Mouse (Mus musculus) lung, adult 18-20 months (tissue): ENCODE measurements around the gene Dab2ip.

Experiments
- DNase-seq, 2 experiments: peaks; one replicate each; pipeline ENCODE4 v3.0.0; 2022; ENCODE audit warnings: mixed read lengths in 2 of 2

Gene Dab2ip

DNA sequence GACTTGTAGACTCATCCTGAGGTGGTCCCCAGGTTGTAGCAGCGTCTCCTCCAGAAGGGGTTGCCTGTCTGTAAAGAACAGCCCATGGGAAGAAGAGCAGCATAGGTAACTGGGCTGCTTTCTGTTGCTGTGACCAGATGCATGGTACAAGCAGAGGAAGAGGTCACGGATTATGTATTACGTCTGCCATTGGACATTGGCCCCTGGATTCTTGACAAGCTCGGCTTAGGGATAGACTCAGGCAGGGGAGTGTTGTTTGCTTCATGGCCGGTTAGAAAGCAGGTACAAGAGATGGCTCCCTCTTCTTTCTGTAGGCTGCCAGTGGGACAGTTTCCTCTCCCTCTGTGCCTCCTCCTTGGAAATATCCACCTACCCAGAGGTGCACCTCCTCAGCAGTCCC, 130.5 kb downstream of the Dab2ip start:
- no peak for DNase-seq

DNA sequence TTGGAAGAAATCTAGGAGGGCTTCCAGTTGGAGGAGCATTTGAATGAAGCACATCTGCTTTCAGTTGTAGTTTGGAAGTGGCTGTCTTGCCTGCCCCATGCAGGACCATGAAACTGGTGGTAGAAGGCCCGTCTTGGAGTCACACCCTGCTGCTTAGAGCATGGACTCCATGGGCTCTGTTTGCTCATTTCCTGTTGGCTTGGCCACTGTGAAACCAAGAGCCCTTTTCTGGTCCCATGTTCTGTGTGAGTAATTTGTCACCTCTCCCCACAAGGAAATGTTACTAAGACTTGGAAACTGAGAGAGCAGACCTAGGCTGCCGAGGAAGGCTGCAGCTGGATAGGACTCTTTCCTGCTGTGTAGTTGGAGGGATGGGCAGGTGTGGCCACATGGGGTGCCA, 131.8 kb downstream of the Dab2ip start:
- DNase-seq = no peak

DNA sequence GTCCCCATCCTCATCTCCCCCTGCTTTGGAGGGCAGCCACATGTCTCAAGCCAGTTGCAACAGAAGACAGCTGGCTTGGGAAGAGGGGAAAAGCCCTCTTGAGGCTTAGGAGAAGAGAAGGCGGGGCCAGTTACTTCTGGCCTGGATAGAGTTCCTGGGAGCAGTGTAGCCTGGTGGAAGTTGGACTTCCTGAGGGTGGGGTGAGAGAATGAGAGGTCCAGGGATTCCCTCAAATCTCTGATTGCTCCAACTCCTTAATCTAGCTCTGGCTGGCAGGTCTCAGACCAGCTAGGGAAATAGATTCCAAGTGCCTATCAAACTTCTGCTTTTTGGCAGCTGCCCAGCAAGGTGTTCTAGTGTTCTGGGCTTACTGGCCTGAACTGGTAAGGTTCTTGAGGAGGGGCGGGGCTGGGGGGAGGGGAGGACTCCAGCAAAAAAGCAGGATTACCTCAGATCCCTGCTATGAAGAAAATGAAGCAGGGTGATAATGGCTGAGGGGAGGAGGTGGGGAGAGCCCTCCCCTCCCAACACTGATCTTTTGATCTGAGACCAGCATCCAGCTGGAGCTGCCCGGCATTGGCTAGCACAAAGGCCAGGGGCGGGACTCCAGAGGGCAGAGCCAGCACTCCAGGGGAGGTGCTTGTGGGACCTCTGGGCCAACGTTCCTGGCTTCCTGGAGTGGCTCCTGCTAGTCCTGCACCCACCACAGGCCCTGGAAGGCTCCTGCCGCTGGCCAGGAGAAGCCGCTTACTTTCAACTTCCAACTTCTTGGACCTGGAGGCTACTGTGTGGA, 133.4 kb downstream of the Dab2ip start:
- DNase-seq = peak; percentile 93 to 96

DNA sequence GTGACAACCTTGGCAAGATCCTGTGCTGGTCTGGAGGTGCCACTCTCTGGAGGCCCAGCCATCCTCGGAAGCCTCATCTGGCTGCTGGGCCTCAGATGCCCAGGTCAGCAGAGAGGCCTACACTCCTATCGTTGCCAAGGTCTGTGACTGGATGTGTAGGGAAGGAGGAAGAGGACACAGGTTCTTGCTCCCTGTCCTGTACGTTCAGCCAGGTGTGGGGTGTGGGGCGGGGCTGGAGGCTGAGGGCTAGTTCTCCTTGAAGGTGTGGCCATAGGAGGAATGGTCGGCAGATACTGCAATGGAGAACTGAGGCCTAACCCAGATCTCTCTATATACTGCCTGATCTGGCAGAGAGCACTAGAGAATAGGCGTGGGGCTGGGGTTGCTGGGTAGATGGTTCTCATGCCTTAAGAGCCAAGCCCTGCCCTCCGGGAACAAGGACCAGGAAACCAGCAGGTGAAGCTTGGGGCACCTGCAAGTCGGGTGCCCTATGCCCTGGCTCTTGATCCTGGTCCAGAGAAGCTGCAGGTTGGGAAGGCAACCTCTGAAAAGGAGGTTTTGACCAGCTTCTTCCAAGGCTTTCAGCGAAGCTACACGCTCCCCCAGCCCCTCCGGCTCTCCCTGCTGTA, 134.3 kb downstream of the Dab2ip start:
- DNase-seq = peak; percentile 74 to 78

DNA sequence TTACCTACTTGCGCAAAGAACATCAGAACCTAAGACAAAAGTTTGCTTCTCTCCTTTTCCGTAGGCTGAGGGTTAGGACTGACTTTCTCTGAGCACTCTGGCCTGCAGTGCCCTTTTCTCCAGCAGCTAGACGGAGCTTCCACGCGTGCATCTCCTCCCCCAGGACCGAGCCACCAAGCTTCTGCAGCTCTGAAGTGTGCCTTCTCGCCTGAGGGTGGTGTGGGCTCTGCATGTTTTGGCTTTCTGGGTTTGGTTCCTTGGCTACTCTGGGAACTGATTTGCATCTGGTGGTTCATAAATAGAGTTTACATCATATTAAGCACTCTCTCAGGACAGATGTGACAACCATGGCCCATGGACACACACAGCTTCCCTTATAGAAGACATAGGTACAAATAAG, 135.0 kb downstream of the Dab2ip start:
- DNase-seq = no peak

DNA sequence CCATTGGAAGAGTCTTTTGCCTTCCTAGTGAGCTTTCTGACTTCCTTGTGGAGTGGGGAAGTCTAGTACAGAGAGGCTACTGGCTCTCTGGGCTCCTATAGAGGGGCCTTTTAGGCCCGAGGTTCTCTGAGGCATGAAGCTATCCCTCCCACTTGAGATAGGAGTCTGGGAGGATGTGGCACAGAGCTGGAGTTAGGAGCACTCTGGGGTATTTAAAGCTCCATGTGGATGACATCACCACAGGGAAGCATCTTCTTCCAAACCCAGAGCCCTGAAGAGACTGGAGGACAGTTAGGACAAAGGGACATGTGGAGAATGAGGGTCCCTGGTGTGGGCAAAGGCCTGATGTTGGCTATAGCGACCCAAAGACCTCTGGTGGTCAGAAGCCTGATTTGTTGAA, 136.0 kb downstream of the Dab2ip start:
- no peak for DNase-seq

DNA sequence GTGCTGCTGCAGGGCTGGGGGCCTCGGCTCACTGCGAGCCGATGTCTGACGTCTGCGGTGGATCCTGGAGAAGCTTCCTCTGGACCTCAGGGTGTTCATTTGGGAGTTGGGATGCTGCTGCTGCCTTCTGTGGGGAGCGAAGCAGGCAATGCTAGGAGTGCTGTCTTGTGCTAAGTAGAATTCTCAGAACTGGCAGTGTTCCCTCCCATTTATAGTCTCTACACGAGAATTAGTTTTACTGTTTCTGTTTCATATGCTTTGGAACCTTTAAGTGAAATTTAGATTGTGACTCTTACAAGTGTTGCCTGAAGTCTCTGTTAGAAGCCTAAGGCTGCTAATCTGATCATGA, 138.1 kb downstream of the Dab2ip start:
- no peak for DNase-seq

DNA sequence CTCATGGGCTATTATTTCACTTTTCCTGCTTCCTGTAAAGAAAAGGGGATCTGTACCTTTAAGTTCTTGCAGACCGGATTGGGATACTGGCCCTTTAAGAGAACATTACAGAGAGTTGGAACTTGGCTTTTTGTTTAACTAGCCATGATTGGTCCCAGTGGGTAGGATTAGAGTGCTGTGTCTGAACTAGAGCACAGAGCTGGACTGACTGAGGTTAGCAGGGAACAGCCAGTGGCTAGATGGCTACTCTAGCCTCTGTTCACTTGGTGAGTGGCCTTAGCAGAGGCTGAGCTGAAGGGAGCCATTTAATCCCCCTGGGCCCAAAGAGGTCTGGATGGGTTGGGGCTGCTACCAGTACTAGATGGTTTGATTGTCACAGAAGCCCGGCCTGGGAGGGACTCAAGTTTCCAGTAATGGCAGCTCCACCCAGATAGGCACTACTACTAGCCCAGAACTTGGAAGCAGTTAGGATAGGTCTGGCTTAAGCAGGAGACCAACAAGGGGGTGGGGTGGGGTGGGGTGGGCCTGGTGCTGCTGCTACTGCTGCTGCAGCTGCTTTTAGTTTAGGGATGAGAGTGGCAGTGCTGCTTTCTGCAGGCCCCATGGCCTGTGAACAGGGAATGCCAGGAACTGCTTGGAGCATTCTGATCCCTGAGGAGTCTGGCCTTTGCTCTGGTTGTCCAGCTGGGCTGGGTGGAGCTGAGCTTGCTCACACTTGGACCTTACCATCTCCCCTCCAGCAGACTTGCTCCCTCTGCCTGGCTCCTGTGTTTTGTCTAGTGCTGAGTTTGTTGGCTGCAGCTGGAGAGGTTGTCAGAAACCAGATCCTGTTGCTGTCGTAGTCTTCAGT, 138.7 kb downstream of the Dab2ip start:
- peak in 1 of 2 experiments; percentile 41 for DNase-seq

DNA sequence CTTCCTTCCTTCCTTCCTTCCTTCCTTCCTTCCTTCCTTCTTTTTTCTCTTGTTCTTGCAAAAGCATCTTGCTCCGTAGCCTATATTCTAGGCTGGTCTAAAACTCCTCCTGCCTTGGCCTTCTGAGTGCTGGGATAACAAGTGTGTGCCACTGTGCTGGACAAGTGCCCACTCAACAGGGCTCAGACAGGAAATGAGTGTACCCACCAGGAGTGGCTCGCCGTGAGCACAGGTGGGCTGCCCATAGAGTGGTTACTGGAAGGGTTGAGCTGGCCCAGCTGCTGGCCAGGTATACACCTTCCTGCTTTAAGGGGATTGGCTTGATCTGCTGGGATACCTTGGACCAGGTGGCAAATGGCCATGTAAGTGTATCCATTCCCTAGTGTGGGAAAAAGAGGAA, 139.7 kb downstream of the Dab2ip start:
- DNase-seq = peak in 1 of 2 experiments; percentile 53

DNA sequence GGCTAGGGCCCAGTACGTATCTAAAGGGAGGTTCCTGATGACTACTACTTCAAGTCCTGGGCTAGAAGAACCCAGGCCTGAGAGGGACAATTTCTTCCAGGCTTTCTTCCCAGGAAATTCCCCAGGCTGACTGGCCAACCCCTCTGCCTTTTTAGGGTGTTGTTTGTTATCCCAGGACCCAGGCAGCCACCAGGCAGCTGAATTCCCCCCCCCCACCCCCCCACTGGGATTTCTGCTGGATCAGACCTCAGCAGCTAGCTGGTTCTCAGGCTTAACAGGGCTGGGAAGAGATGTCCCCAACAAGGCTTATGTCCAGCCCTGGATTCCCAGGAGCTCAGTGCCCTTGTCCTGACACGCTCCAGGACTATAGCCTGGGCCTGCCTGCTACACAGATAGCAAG, 142.9 kb downstream of the Dab2ip start:
- no peak for DNase-seq

DNA sequence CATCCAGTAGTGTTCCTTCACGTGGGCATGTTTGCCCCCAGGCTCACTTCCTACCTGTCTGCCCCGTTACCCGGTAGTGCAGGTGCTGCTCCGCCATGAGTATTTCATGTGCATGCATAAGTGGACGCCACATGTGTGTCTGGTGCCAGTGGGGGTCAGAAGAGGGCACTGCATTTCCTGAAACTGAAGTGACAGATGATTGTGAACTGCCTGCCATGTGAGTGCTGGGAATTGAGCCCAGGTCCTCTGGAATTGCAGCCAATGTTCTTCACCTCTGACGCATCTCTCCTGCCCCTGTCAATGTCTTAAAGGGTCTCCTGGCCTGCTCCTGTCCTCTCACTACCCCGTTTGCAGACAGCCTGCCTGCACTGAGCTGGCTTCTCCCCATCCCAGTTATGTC, 143.9 kb downstream of the Dab2ip start:
- DNase-seq = no peak

DNA sequence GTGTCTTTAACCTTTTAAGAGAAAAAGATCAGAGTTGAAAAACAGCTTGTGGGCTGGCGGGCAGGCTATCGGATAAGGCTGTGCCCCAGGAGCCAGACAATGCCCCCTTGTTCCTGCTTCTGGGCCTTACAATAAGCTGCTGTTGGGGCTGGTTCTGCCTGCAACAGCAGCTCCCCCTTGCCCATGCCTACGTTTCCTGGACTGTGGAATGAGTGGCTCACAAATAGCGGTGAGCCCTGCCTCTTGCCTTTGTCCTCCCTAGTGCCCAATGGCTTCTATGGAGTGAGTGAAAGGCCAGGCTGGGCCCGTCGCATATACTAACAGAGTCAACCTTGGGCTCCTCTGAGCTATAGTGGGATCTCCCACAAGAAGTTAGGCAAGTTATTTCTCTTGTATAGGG, 144.5 kb downstream of the Dab2ip start:
- DNase-seq = no peak

DNA sequence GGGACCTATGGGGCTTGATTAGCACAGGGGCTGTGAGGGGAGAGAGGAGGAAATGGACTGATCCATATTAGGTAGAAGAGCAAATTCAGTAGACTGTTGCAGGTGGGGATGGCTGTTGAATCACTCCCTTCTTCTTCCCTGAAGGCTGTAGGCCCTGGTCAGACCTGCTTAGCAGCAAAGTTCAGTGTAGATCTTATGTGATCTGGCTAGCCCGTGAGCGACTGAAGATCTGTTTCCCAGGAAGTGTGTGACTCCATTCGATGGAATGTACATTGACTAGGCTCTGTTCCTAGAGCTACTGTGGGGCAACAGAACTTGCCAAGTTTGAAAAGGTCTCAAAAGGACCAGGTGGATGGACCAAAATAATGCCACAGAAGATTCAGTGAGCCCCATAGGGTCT, 145.2 kb downstream of the Dab2ip start:
- peak in 1 of 2 experiments; percentile 54 for DNase-seq

DNA sequence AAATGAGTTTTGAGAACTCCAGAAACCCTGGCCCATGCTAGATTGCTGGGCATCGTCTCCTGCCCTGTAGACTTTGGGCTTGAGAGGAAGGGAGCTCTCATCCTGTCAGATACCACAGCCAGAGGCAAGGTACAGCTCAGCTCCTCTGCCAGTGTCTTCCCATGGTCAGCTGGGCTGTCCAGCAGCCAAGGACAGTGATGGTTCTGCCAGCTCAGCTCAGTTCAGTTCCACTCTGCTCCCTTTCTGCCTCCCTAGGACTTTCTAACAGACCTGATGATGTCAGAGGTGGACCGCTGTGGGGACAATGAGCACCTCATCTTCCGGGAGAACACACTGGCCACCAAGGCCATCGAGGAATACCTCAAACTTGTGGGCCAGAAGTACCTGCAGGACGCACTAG, 154.5 kb downstream of the Dab2ip start:
- DNase-seq = no peak

DNA sequence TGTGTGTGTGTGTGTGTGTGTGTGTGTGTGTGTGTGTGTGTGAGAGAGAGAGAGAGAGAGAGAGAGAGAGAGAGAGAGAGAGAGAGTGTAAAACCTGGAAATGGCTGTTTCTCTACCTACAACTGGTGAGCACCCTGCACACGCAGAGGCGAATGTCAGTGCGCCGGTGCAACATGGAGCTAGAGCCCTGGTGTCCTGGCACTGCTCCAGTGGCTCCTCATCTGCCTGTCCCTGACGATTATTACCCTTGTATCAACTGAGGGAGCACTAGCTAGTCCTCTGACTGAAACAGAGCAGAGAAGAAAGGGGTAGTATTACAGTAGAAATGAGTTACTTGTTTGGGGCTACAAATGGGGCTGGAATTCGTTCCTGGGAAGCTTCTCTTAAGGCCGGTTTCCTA, 155.4 kb downstream of the Dab2ip start:
- DNase-seq = no peak

DNA sequence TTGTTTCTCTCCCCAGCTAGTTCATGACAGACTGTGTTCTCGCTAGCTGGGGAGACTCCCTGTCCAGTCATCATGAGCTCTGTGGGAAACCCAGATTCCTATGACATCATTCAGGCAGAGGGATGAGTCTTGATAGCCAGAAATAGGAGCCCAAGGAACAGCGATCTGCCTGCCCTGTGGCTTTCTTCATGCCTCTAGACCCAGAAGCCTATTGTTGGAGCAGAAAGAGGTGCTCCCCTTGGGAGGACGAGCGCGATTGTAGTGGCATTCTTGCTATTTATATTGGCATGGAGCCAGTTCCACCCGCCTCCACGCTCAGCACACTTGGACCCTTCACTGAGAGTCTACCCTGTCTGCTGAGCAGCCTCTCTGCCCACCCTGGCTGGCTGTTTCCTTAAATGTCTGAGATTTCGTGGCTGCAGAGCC, 156.7 kb downstream of the Dab2ip start:
- DNase-seq = no peak

DNA sequence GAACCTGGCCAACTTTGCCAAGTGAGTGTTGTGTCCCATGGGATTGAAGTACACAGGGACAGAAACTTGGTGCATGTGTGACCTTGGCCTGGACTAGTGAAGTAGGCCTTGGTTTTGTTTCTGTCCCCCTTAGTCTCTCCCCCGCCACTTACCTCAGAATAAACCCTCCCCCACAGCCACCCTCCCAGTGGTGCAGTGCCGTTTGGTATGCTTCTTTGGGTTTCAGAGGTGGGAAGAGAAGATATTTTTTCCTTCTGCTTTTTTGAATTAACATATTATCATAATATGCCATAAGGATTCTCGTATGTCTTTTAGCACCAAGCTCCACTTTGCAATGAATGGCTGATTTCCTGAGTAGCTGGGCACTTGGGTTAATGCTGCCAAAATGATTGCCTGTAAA, 157.4 kb downstream of the Dab2ip start:
- no peak for DNase-seq

DNA sequence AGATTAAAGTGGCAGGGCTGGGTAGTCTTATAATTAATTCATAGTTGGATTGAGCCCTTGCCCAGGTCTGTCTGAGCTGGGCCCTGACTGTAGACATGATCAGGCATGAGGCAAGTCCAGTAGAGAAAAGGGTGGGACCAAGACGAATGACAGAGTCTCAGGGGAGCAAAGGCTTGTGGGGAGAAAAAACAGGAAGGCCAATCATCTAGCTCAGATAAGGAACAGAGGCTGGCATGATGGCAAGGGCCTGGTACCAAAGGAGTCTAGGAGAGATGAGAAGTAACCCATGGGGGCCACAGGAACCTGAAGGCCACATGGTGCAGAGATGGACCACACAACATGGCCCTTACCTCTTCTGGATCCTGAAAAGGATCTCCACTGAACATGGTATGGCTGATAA, 158.1 kb downstream of the Dab2ip start:
- DNase-seq = no peak

DNA sequence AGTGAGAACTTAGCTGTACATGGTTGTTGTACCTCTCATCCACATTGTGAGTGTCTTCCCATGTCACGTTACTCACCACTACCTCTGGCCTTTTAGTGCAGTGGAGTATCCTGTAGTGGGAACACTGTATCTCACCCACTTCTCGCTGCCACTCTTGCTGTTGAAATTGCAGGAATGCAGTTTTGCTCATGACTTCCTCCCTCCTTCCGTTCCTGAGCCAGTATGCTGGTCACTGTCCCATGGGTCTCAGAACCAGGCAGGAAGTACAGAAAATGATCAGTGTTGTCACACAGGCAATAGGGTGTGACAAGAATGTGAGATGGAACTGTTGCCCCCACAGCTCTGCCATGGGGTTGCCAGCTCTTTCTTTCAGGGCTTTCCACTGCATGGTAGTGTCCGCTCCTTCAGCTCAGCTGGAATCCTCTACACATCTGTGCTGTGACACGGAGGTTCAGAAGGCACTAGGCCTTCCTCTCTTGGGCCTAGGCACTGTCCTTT, 160.0 kb downstream of the Dab2ip start:
- DNase-seq = no peak

DNA sequence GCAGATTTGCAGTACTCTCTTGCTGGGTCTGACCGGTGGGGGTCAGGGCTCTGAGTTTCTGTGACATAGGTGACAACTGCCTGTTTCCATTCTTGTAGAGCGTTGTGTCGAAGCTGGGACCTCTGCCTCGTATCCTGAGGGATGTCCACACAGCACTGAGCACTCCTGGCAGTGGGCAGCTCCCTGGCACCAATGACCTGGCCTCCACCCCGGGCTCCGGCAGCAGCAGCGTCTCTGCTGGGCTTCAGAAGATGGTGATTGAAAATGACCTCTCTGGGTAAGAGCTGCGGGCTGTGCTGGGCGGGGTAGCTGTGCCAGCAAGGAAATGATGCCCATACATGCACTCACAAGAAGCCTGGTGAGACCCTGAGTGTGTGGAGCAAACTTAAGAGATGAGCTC, 160.6 kb downstream of the Dab2ip start:
- DNase-seq = no peak

DNA sequence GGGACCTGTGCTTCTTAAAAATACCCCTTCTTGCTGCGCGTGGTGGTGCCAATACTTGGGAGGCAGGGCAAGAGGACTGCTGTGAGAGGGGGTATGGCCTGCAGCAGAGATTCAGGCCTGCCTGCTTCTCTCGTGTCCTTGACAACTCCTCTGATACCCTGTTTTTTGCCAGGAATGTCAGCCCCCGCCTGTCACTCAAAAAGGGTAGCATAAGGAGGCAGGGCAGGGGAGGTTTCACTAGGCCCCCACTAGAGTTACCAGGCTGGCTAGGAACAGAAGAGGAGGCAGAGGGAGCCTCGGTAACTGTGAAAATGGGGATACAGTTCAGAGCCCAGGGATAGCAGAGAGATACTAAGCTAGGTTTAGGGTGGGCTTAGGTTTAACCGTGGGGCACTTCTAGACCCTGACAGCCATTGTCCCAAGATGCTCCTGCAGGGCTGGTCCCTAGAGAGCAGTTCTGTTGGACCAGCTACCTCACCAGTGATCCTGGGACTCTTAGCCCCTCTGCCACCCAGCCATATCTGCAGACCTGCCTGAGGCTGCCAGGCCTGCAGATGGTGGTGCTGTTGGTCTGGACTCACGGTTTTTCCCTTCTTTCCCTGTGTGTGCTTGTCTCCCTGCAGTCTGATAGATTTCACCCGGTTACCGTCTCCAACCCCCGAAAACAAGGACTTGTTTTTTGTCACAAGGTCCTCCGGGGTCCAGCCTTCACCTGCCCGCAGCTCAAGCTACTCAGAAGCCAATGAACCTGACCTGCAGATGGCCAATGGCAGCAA, 161.4 kb downstream of the Dab2ip start:
- no peak for DNase-seq

DNA sequence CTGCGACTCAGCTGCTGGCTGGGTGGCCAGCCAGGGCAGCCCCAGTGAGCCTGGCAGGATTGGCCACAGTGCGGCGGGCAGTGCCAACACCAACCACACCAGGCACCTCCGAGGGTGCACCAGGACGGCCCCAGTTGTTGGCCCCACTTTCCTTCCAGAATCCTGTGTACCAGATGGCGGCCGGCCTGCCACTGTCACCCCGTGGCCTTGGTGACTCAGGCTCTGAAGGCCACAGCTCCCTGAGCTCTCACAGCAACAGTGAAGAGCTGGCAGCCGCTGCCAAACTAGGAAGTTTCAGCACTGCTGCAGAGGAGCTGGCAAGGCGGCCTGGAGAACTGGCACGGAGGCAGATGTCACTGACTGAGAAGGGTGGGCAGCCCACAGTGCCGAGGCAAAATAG, 162.0 kb downstream of the Dab2ip start:
- DNase-seq = no peak

DNA sequence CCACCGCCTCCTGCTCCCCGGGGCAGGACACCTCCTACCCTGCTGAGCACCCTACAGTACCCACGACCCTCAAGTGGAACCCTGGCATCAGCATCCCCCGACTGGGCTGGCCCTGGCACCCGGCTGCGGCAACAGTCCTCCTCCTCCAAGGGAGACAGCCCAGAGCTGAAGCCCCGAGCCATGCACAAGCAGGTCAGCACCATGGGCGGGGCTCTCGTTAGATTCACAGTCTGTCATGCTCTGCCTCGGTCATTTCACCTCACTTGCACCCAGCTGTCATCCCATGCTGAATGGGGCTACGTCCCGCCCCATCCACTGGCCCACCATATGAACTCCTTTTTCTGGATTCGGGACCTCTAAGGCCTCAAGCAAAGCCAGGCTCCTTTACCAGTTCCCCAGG, 162.5 kb downstream of the Dab2ip start:
- DNase-seq = no peak
